Mouse (Mus musculus) C2C12 (cell line): ENCODE results near the gene Nrp2. TPM values are rescaled to one million over a fixed set of nuclear protein-coding genes. Genes with fewer than 3 reads are reported as not detected.

ENCODE experiments used
- H3K27me3 ChIP-seq: one replicate; pipeline ENCODE4 v1.6.1; 2011; ENCODE audit not compliant: control insufficient read depth, insufficient read depth, insufficient read length
- H3K36me3 ChIP-seq: one replicate; pipeline ENCODE4 v1.6.1; 2011; ENCODE audit not compliant: control insufficient read depth, insufficient read depth
- H3K4me3 ChIP-seq: one replicate; pipeline ENCODE4 v1.5.1; 2011; ENCODE audit warnings: mild to moderate bottlenecking, control low read depth; ENCODE audit not compliant: poor library complexity, insufficient read depth, severe bottlenecking
- H3K79me2 ChIP-seq: one replicate; pipeline ENCODE4 v1.6.1; 2011; ENCODE audit not compliant: control insufficient read depth, insufficient read depth
- H3K79me3 ChIP-seq: one replicate; pipeline ENCODE4 v1.6.1; 2011; ENCODE audit warnings: low read depth, control low read depth
- H3ac ChIP-seq: one replicate; pipeline ENCODE3; 2011; ENCODE audit warnings: low read depth; ENCODE audit not compliant: control insufficient read depth, insufficient read length
- CEBPB ChIP-seq: IDR thresholded peaks from one replicate; pipeline ENCODE4 v1.6.1; 2011; ENCODE audit warnings: low read depth, mild to moderate bottlenecking, control low read depth, moderate library complexity
- CTCF ChIP-seq: IDR thresholded peaks from one replicate; pipeline ENCODE4 v1.5.1; 2011; ENCODE audit not compliant: control insufficient read depth, insufficient read depth, insufficient read length
- FOSL1 ChIP-seq: IDR thresholded peaks from one replicate; pipeline ENCODE4 v1.8.0; 2011; ENCODE audit warnings: mild to moderate bottlenecking, low read length; ENCODE audit not compliant: poor library complexity, insufficient read depth, severe bottlenecking
- MAX ChIP-seq: IDR thresholded peaks from one replicate; pipeline ENCODE4 v1.6.1; 2011; ENCODE audit warnings: mild to moderate bottlenecking, control low read depth
- MYOD1 ChIP-seq: IDR thresholded peaks from one replicate; pipeline ENCODE4 v1.6.1; 2011; ENCODE audit warnings: low read depth; ENCODE audit not compliant: control insufficient read depth, insufficient read length
- MYOG ChIP-seq: IDR thresholded peaks from one replicate; pipeline ENCODE4 v1.6.1; 2011; ENCODE audit not compliant: control insufficient read depth, insufficient read length; ENCODE audit errors: extremely low read depth
- USF1 ChIP-seq: IDR thresholded peaks from one replicate; pipeline ENCODE4 v1.6.1; 2011; ENCODE audit warnings: low read depth, mild to moderate bottlenecking, control low read depth, moderate library complexity
- polyA plus RNA-seq: library from polyadenylated mRNA; unstranded; fragments of >200 nt; fragmentation: generic; extraction: Trizol; gene quantifications from one replicate; pipeline ENCODE4 v1.2.1, GENCODE M21; 2012; ENCODE audit warnings: missing spikeins

Nrp2 gene
- polyA plus RNA-seq, 1 experiment: 16.8 TPM

DNA sequence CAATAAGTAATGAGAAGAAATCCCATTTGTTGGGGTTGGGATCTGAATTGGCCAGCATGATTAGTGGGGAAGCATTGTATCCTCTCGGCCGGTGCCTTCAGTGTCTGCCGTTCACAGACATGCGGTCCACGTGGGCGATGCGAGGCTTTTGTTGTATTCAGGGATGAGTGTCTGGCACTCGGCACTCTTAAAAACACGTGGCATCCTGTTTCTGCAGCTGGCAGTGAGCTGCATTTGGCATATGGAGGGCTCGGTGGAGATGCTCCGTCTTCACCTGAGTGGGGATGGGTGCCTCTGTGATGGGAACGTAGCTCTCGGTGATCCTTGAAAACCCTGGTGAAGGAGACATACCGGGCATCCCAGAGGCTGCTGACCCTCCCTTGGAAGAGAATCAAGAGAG lies 46.6 kb downstream of the Nrp2 start:
- no peak overlapping the region for H3K4me3 ChIP-seq
- TF ChIP-seq MYOG: no peak
- TF ChIP-seq CTCF: no peak
- TF ChIP-seq USF1: no peak
- no peak for TF ChIP-seq MYOD1
- no peak for TF ChIP-seq CEBPB
- TF ChIP-seq MAX: no peak
- TF ChIP-seq FOSL1: no peak
- H3K79me2 ChIP-seq: no peaks in the 10 kb centered on the region
- no peaks in the 10 kb centered on the region for H3K79me3 ChIP-seq
- no peaks in the 10 kb centered on the region for H3K27me3 ChIP-seq
- peaks cover 83% of the 10 kb centered on the region for H3K36me3 ChIP-seq
- H3ac ChIP-seq: no peak overlapping the region

DNA sequence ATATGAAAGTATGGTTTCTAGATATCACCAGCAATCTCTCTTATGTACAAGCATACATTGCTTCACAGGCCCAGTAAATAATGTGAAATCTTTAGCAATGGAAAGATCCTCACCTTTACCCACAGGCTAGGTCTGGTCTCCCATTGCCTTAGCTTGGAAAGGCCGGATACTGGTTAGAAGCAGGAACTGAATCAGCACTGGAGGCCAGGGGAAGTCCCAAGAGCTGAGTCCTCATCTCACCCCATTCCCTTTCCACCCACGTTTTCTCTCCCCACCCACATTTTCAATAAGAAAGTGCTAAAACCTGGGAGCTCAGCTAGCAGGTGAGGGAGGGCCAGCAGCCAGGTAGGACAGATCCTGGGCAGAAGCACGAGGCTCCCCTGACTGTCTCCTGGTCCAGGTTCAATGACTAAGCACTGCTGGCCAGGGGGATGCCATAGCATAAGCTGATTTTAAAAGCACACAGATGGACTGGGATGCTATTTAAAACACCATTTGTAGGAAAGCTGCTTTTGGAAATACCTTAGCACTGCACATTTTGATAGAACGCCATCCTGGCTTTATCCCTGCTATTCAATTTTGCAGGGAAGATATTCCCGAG lies 47.4 kb downstream of the Nrp2 start:
- Histone ChIP-seq H3ac (no peak overlapping the region), H3K36me3 (peaks cover 83% of the 10 kb centered on the region), H3K4me3 (no peak overlapping the region), H3K27me3 (no peaks in the 10 kb centered on the region), H3K79me2 (no peaks in the 10 kb centered on the region), H3K79me3 (no peaks in the 10 kb centered on the region)
- TF ChIP-seq MAX (no peak), MYOD1 (no peak), FOSL1 (no peak), MYOG (no peak), USF1 (no peak), CTCF (no peak), CEBPB (no peak)

DNA sequence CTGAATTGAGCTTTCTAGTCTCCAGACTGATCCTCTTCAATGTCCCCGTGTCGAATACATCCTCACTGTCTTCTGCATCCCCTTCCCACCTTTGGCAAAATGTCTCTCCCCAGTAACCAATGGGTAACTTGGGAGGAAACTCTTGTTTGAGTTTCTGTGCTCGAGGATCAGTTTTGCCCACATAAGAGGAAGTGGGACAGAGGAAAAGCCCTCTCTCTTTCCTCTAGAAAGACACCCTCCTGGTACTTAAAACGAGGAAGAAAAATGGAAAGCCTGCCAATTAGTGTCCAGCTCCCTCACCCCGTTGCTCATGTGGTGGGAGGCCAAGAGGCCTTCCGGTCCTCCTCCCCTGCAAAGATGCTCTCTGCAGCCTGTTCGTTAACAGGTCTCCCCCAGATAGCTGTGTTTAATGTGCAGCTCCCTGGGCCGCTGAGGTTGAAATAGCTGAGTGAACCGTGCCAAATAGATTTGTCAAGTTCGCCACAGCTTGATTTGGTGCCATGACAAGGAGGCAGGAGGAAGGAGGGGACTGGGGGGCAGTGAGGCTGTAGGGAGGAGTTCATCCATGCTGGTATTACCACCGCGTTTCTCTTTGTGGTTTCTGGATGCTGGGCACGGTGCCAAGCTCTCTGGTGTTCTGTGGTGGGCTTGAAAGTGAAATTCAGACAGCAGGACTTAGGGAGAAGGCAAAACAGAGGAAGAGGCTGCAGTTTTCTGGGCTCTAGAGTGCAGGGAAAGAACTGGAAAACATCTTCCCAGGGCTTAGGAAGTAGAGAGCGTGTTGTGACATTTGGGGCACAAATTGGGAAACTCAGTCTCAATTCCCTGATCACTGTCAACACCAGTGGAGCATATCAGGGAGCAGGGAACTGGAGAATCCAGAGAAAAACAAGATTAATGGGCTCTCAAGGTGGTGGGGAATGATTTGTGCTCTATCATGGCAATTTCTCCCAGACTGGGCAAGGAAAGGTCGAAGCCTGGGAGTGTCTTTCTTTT lies 48.2 kb downstream of the Nrp2 start:
- TF ChIP-seq CTCF: no peak
- no peak for TF ChIP-seq MYOG
- no peak for TF ChIP-seq MAX
- TF ChIP-seq FOSL1: no peak
- no peak for TF ChIP-seq MYOD1
- no peak for TF ChIP-seq USF1
- peak; percentile 42 for TF ChIP-seq CEBPB
- no peaks in the 10 kb centered on the region for H3K79me2 ChIP-seq
- no peak overlapping the region for H3ac ChIP-seq
- no peak overlapping the region for H3K4me3 ChIP-seq
- H3K27me3 ChIP-seq: no peaks in the 10 kb centered on the region
- no peaks in the 10 kb centered on the region for H3K79me3 ChIP-seq
- H3K36me3 ChIP-seq: peaks cover 80% of the 10 kb centered on the region

DNA sequence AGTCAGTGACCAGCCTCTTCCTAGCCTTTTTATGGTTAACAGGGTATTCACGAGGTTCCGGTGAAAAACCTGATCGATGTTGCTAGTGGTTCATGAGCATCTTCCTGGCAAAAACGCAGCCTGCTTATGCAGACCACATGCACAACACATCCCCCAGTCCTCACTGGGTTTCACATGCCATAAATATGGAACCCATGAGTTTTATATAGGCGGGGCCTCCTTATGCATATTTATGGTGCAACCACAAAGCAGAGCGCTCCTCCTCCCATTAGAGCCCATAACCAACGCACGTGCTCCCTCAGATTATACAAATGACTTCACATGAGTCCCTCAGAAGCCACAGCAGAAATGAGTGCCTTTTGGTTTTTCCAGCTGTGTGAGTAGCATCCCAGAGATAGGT lies 49.0 kb downstream of the Nrp2 start:
- Histone ChIP-seq H3K79me2 (no peaks in the 10 kb centered on the region), H3K4me3 (no peak overlapping the region), H3K27me3 (no peaks in the 10 kb centered on the region), H3ac (no peak overlapping the region), H3K79me3 (no peaks in the 10 kb centered on the region), H3K36me3 (peaks cover 75% of the 10 kb centered on the region)
- TF ChIP-seq CEBPB: no peak
- no peak for TF ChIP-seq FOSL1
- no peak for TF ChIP-seq MYOG
- no peak for TF ChIP-seq CTCF
- TF ChIP-seq MAX: no peak

DNA sequence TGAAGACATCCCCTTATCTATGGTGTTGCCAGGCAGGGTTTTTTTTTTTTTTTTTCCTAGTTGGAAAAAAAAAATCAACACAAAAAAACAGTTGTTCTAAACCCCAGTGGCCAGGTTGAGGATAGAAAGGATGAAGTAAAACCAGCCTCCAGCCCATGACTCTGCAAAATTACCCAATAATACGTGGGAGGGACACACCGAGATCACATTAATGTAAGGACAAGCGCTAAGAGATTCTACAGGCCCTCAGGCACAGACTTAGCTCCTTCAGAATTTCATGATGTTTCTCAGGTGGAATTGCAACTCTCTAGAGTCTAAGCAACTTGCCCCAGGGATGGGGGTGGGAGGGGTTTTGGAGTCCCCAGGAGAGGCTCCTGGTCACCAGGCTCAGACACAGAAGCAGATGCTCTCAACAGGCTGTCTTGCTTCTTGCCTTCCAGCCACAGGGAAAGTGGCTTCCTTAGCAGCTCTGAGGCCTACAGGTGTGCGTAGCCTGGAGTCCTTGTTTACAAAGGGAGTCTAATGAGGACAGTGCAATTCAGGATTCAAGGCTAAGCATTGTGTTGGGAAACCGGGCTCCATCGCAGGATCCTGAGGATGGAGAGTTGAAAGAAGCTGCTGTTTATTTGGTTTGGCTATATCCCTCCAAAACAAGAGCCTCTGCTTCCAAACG lies 49.7 kb downstream of the Nrp2 start:
- H3K79me2 ChIP-seq: no peaks in the 10 kb centered on the region
- H3ac ChIP-seq: no peak overlapping the region
- no peak overlapping the region for H3K4me3 ChIP-seq
- no peaks in the 10 kb centered on the region for H3K27me3 ChIP-seq
- peaks cover 76% of the 10 kb centered on the region for H3K36me3 ChIP-seq
- TF ChIP-seq MYOG (no peak), CTCF (no peak), USF1 (no peak), CEBPB (no peak), MYOD1 (no peak), MAX (no peak), FOSL1 (no peak)
- no peaks in the 10 kb centered on the region for H3K79me3 ChIP-seq
